Mouse (Mus musculus) midbrain, embryonic 14.5 days (tissue): ENCODE data around the gene Cfp. TPM values are rescaled to one million over a fixed set of nuclear protein-coding genes. Genes with fewer than 3 reads are reported as not detected.
A peak's percentile ranks its signal among the peaks of the same experiment; 100 is the strongest.

Experiments
- ATAC-seq: fragments of 200-750 bp; cut with Nextera tagmentation; 2 replicates; pipeline ENCODE4 v1.8.0; 2017; ENCODE audit warnings: moderate number of reproducible peaks, moderate library complexity; ENCODE audit not compliant: low FRiP score, low TSS enrichment
- DNase-seq: peaks from one replicate; pipeline ENCODE4 v3.0.0-alpha.2; 2015
- H3K27ac ChIP-seq: fragments of 300-500 bp; sonication (generic); replicated peaks from 2 replicates; pipeline ENCODE4 v1.5.1; 2014; ENCODE audit warnings: mild to moderate bottlenecking, low read depth, low read length, moderate library complexity
- H3K27me3 ChIP-seq: fragments of 300-500 bp; sonication (generic); 2 replicates; pipeline ENCODE4 v1.6.1; 2014; ENCODE audit warnings: low read length, control low read depth, mixed read lengths; ENCODE audit not compliant: control insufficient read depth, insufficient read depth
- H3K36me3 ChIP-seq: fragments of 300-500 bp; sonication (generic); 2 replicates; pipeline ENCODE4 v1.6.1; 2014; ENCODE audit warnings: low read length, control low read depth; ENCODE audit not compliant: control insufficient read depth, insufficient read depth
- H3K4me1 ChIP-seq: fragments of 300-500 bp; sonication (generic); 2 replicates; pipeline ENCODE4 v1.6.1; 2014; ENCODE audit warnings: mild to moderate bottlenecking, antibody characterized with exemption, low read length, control low read depth; ENCODE audit not compliant: control insufficient read depth, insufficient read depth
- H3K4me2 ChIP-seq: fragments of 300-500 bp; sonication (generic); 2 replicates; pipeline ENCODE4 v1.6.1; 2014; ENCODE audit warnings: mild to moderate bottlenecking, low read length, moderate library complexity
- H3K4me3 ChIP-seq: fragments of 300-500 bp; sonication (generic); replicated peaks from 2 replicates; pipeline ENCODE4 v1.5.1; 2014; ENCODE audit warnings: low read depth, low read length
- H3K9ac ChIP-seq: fragments of 300-500 bp; sonication (generic); replicated peaks from 2 replicates; pipeline ENCODE4 v1.6.1; 2014; ENCODE audit warnings: mild to moderate bottlenecking, low read length, moderate library complexity
- H3K9me3 ChIP-seq: fragments of 300-500 bp; sonication (generic); 2 replicates; pipeline ENCODE4 v1.6.1; 2016; ENCODE audit warnings: low read length, control low read depth, mixed read lengths; ENCODE audit not compliant: control insufficient read depth
- WGBS: fragments of 180-500 bp; shearing (Covaris S2); extraction: QIAGEN DNeasy Blood & Tissue Kit; methylation state at CpG from one replicate; pipeline ENCODE4 v1.1.7; 2014; 5-methylcytosine and 5-hydroxymethylcytosine counted together
- polyA plus RNA-seq: library from polyadenylated mRNA; unstranded; fragments of >200 nt; fragmentation: Nextera tagmentation; extraction: Ambion mirVana; gene quantifications from 2 replicates; pipeline ENCODE4 v1.2.1, GENCODE M21; 2014

Gene Cfp
- polyA plus RNA-seq = 6.0 and 6.4 TPM in 2 replicates

- H3K9ac ChIP-seq = no peak within 1 kb of the TSS
- WGBS = 79% methylated on average over 1 of the region's 1 CpGs
- no peak within 1 kb of the TSS for H3K27ac ChIP-seq
- H3K4me2 ChIP-seq = no peak within 1 kb of the TSS
- no peaks in the 10 kb centered on the region for H3K4me1 ChIP-seq
- ATAC-seq = no peak
- peaks cover 38% of the 10 kb centered on the region for H3K36me3 ChIP-seq
- no peak within 1 kb of the TSS for H3K4me3 ChIP-seq
- no peaks in the 10 kb centered on the region for H3K9me3 ChIP-seq
- DNase-seq = no peak
- H3K27me3 ChIP-seq = no peaks in the 10 kb centered on the region
Measured at GRCm38 (mm10) chrX:20931364-20931763, at the start of gene Cfp. Gene Cfp, minus strand, starts transcription at chrX:20931555.

GRCm38 (mm10) chrX:20980901-20981300 lies 49.5 kb upstream of the Cfp start:
- H3K27me3 ChIP-seq = no peaks in the 10 kb centered on the region
- H3K27ac ChIP-seq = no peak overlapping the region
- no peak overlapping the region for H3K9ac ChIP-seq
- 0 out of 2 replicates have a peak, but pooled peaks cover 2% of the 10 kb centered on the region for H3K36me3 ChIP-seq
- ATAC-seq = no peak
- no peaks in the 10 kb centered on the region for H3K4me1 ChIP-seq
- H3K4me3 ChIP-seq = no peak overlapping the region
- H3K4me2 ChIP-seq = no peak overlapping the region
- no peak for DNase-seq
- H3K9me3 ChIP-seq = no peaks in the 10 kb centered on the region
- WGBS = 74% methylated on average over 1 of the region's 1 CpGs

GRCm38 (mm10) chrX:20961477-20962378 lies 30.4 kb upstream of the Cfp start, which contains the start of gene Uxt:
Gene Uxt, minus strand, starts transcription at chrX:20962017.
- Histone ChIP-seq H3K4me3 (peak within 1 kb of the TSS; percentile 50), H3K4me2 (peak within 1 kb of the TSS; percentile 51), H3K9ac (peak within 1 kb of the TSS; percentile 42; the same call in 1 of the 2 replicates), H3K36me3 (no peaks in the 10 kb centered on the region), H3K4me1 (no peaks in the 10 kb centered on the region), H3K9me3 (no peaks in the 10 kb centered on the region), H3K27me3 (no peaks in the 10 kb centered on the region), H3K27ac (peak within 1 kb of the TSS; percentile 70)
- WGBS = 28% methylated on average over 57 of the region's 57 CpGs
- ATAC-seq = peak; percentile 97
- peak; percentile 93 for DNase-seq

GRCm38 (mm10) chrX:20950191-20950880 lies 19.0 kb upstream of the Cfp start, which contains the start of gene Elk1:
Gene Elk1, minus strand, starts transcription at chrX:20950608.
- Histone ChIP-seq H3K9ac (peak within 1 kb of the TSS; percentile 56), H3K9me3 (no peaks in the 10 kb centered on the region), H3K4me1 (no peaks in the 10 kb centered on the region), H3K4me2 (peak within 1 kb of the TSS; percentile 56), H3K36me3 (no peaks in the 10 kb centered on the region), H3K27me3 (no peaks in the 10 kb centered on the region), H3K27ac (peak within 1 kb of the TSS; percentile 82), H3K4me3 (peak within 1 kb of the TSS; percentile 55)
- WGBS = 14% methylated on average over 27 of the region's 30 CpGs
- peak; percentile 97 for ATAC-seq
- DNase-seq = peak; percentile 93

- ATAC-seq (no peak), DNase-seq (peak; percentile 78)
- Histone ChIP-seq H3K4me3 (no peak overlapping the region), H3K27ac (no peak overlapping the region), H3K4me2 (no peak overlapping the region), H3K27me3 (no peaks in the 10 kb centered on the region), H3K4me1 (no peaks in the 10 kb centered on the region), H3K9ac (no peak overlapping the region), H3K9me3 (no peaks in the 10 kb centered on the region), H3K36me3 (no peaks in the 10 kb centered on the region)
- WGBS = 11% methylated on average over 4 of the region's 4 CpGs
Measured at GRCm38 (mm10) chrX:20946055-20946454, 14.7 kb upstream of the Cfp start.

GRCm38 (mm10) chrX:20931963-20932362 lies 608 bp upstream of the Cfp start:
- no peak for DNase-seq
- ATAC-seq = no peak
- Histone ChIP-seq H3K9ac (no peak overlapping the region), H3K27me3 (no peaks in the 10 kb centered on the region), H3K4me1 (no peaks in the 10 kb centered on the region), H3K36me3 (peaks cover 38% of the 10 kb centered on the region), H3K4me3 (no peak overlapping the region), H3K9me3 (no peaks in the 10 kb centered on the region), H3K4me2 (no peak overlapping the region), H3K27ac (no peak overlapping the region)
- WGBS = 91% methylated on average over 1 of the region's 1 CpGs

- Histone ChIP-seq H3K4me1 (no peaks in the 10 kb centered on the region), H3K27me3 (no peaks in the 10 kb centered on the region), H3K27ac (no peak overlapping the region), H3K9me3 (no peaks in the 10 kb centered on the region), H3K4me3 (no peak overlapping the region), H3K36me3 (peaks cover 29% of the 10 kb centered on the region), H3K4me2 (no peak overlapping the region), H3K9ac (no peak overlapping the region)
- DNase-seq = no peak
- no peak for ATAC-seq
- 97% methylated on average over 1 of the region's 1 CpGs for WGBS
Measured at GRCm38 (mm10) chrX:20929859-20930258, 1.5 kb downstream of the Cfp start.

- no peak overlapping the region for H3K27ac ChIP-seq
- ATAC-seq = no peak
Measured at GRCm38 (mm10) chrX:20924976-20925375, 6.4 kb downstream of the Cfp start.

More at GRCm38 (mm10) chrX:20924976-20925375, 6.4 kb downstream of the Cfp start:
- H3K9ac ChIP-seq = no peak overlapping the region
- no peak overlapping the region for H3K4me2 ChIP-seq
- H3K27me3 ChIP-seq = no peaks in the 10 kb centered on the region
- H3K4me1 ChIP-seq = no peaks in the 10 kb centered on the region
- peaks cover 26% of the 10 kb centered on the region for H3K36me3 ChIP-seq
- no peaks in the 10 kb centered on the region for H3K9me3 ChIP-seq
- no peak for DNase-seq
- H3K4me3 ChIP-seq = no peak overlapping the region
